Mouse (Mus musculus): Measurements from ENCODE around the gene Rdh9. TPM values are rescaled to one million over a fixed set of nuclear protein-coding genes. Genes with fewer than 3 reads are reported as not detected.
"Not testable (repeated sequence)": the region's sequence is repeated elsewhere in the genome, so short reads cannot be mapped to it uniquely, and the experiment has no call there.

The Rdh9 gene
- total RNA-seq, 4 experiments from 2014 or later: 0.09 to 0.22 TPM; not detected in 2

DNA sequence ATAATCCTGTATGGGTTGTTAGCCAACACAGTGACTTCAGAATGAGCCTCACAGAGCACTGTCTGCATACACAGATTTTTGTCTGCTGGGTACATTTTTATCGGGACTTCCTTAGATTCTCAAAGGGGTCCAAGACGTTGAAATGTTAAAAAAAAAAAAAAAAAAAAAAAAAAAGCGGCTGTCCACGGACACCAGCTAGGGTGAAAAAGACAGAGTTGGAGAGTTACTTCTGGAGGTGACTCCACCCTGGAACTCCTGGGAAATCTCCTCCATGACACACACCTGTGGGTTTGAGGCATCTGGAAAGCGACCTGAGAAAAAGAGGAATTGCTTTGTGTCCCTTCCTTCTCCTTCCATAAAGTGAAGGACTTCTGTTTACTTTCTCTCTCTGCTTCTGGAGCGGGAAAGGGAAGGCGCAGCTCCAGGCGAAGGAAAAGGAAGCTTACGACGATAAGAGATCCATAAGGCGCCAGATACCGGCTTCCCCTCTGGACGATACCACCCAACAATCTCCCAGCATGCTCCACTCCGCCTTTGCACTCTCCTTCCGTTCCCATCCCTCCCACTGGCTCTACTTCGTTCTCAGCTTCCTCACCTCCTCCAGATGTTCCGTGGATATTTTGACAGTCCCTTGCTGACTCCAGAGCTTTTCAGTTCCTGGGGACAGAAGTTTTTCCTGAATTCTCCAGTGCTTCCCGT, 20.3 kb upstream of the Rdh9 start:
- DNase-seq (ENCODE audit: low spot score): peak; percentile 61

GRCm38 (mm10) chr10:127759181-127760110, 16.7 kb upstream of the Rdh9 start, which contains the start of the genes Rdh1 and Rdh16f1:
Gene Rdh1 (plus strand): TSS chr10:127759721.
Gene Rdh16f1 (plus strand): TSS chr10:127759787.
- no peak for DNase-seq (ENCODE audit: low spot score)

DNA sequence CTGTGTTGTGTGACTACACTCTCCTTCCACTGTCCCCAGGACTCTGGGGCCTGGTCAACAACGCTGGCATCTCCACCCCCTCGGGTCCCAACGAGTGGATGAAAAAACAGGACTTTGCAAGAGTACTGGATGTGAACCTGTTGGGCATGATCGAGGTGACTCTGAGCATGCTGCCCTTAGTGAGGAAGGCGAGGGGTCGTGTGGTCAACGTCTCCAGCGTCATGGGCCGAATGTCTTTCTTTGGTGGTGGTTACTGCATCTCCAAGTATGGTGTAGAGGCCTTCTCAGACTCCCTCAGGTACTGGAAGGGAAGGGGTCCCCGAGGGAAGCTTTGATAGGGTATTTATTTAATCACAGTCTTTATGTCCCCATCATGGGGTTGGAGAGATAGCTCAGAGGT, 13.3 kb upstream of the Rdh9 start:
- not testable (repeated sequence) for DNase-seq (ENCODE audit: low spot score)

- no peak for DNase-seq (ENCODE audit: low spot score)
These were observed 12.1 kb upstream of the Rdh9 start for GRCm38 (mm10) chr10:127763914-127764680.

DNA sequence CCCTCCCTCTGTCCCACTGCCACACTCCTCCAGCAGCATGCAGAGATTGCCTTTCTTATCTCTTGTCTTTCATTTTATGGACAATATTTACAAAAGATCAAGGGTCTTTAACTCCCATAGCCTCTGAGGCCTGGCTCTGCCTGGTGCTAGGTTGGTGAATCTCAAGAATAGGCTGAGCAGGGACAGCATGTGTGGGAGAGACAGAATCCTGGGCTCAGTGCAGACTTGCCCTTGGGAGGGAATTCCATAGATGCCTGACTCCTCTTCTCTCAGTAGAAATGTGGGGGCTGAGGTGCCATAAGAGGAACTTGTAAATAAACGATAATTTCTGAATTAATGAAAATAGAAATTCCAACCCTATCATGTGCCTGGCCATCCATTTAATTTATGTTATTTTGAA, 9.6 kb upstream of the Rdh9 start:
- no peak for DNase-seq (ENCODE audit: low spot score)

GRCm38 (mm10) chr10:127782321-127782720, 6.1 kb downstream of the Rdh9 start:
- not testable (repeated sequence) for DNase-seq (ENCODE audit: low spot score)

DNA sequence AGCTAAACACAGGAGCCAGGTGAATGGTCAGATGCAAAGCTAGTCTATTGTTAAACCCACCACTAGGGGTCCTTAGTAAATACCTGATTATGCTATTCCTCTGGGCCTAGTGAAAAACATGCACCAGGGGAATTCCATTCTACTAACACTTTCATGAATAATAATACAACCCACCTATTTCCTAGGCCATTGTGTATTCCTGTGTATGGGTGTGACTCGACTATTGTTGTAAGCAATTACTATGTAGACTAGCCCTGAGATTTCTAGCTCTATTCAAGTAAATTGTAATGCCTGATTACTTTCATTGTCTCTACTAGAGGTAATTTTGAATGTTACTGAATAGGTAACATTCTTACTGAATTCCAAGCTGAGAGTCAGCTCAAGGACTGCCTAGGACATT, 9.2 kb downstream of the Rdh9 start:
- DNase-seq (ENCODE audit: low spot score): not testable (repeated sequence)

DNA sequence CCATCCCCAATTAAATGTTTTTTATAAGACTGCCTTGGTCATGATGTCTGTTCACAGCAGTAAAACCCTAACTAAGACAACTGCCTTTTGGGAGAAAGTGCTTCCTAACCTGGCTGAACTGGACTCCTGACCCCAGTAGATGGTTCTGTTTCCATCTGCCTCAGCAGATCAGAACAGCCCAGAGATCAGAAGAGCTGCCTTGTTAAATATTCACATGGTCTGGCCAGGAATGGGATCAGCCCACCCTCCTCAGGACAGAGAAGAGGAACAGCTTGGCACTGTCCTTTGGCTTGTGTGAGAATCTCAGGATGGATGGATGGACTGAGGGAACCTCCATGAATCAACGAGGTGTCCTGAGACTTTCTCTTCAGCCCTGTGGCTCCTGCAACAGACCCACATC, 23.1 kb downstream of the Rdh9 start:
- DNase-seq (ENCODE audit: low spot score): no peak

GRCm38 (mm10) chr10:127800891-127801290, 24.7 kb downstream of the Rdh9 start, which contains the start of gene Rdh16:
Gene Rdh16 (plus strand): TSS chr10:127801152.
- DNase-seq (ENCODE audit: low spot score): no peak

GRCm38 (mm10) chr10:127801612-127802011, 25.4 kb downstream of the Rdh9 start:
- DNase-seq (ENCODE audit: low spot score): no peak

DNA sequence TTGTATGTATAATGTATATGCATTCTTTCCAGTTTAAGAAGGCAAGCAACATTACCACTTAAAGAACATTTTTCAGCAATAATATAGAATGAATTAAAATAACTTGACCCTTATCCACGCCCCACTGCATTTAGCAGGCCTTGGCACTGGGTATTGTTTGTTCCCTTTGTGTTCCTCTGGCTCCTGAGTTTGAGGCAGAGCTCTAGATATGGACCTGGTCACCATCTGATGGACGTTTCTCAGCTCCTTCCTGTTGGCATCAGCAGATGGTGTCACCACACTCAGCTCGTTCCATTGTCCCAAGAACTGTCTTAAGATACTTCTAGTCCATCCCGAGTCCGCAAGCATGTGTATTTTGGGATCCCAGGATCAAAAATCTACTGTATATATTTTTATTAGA, 26.1 kb downstream of the Rdh9 start:
- no peak for DNase-seq (ENCODE audit: low spot score)

- DNase-seq (ENCODE audit: low spot score): no peak
These were observed 28.2 kb downstream of the Rdh9 start for GRCm38 (mm10) chr10:127804416-127804815.

GRCm38 (mm10) chr10:127815888-127816287, 39.7 kb downstream of the Rdh9 start:
- no peak for DNase-seq (ENCODE audit: low spot score)

DNA sequence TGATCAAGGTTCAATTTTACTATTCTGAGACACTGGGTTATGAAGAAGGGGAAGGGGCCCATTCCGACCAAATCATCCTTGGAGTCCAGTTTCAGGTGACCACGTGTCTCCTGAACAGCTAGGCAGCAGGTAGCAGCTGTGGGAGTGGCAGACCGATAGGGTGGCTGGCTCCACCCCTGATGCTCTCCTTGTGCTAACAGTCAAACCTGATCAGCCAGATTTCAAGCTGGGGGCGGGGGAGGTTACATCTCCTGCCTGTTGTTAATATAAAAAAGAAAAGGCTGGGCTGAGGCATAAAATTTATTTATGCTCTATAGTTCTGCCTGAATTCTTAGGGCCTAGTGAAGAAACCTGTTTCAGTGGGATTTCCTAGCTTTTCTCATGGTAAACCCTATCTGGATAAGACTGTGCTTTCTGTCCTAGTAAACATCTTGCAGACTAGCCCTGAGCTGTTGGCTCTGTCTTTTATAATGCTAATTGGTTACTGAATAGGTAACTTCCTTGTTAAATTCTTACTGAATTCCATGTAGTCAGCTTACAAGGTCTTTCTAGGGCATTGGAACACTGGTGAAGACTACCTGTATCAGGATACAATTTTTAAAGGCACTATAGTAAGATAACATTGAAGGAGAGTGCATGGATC, 41.2 kb downstream of the Rdh9 start:
- DNase-seq (ENCODE audit: low spot score): not testable (repeated sequence)

DNA sequence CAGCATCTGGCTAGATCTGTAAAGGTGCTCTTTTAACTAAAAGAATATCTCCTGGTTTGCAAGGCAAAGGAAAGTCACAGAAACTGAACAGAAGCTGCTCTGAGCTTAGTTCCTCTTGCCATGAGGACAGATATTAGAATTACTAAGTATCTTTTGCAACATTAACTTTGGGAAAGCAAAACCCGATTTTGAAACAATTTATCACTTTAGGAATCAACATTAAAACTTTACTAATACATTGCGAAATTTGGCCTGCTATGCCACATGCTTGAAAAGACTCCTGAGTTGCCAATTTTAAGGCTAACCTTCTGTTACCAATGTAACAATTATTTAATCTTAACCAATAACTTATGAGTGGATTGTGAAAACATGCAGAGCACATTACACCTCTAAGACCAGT, 45.6 kb downstream of the Rdh9 start:
- not testable (repeated sequence) for DNase-seq (ENCODE audit: low spot score)

DNA sequence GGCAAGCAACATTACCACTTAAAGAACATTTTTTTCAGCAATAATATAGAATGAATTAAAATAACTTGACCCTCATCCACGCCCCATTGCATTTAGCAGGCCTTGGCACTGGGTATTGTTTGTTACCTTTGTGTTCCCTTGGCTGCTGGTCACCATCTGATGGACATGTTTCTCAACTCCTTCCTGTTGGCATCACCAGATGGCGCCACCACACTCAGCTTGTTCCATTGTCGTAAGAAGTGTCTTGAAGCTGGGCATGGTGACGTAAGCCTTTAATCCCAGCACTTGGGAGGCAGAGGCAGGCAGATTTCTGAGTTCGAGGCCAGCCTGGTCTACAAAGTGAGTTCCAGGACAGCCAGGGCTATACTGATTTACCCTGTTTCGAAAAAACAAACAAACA, 49.2 kb downstream of the Rdh9 start:
- DNase-seq (ENCODE audit: low spot score): no peak

- DNase-seq (ENCODE audit: low spot score): no peak
These were observed 52.9 kb downstream of the Rdh9 start for GRCm38 (mm10) chr10:127829121-127829520.

GRCm38 (mm10) chr10:127834186-127834585, 58.0 kb downstream of the Rdh9 start:
- DNase-seq (ENCODE audit: low spot score): not testable (repeated sequence)

GRCm38 (mm10) chr10:127835292-127835691, 59.1 kb downstream of the Rdh9 start:
- DNase-seq (ENCODE audit: low spot score): no peak

DNA sequence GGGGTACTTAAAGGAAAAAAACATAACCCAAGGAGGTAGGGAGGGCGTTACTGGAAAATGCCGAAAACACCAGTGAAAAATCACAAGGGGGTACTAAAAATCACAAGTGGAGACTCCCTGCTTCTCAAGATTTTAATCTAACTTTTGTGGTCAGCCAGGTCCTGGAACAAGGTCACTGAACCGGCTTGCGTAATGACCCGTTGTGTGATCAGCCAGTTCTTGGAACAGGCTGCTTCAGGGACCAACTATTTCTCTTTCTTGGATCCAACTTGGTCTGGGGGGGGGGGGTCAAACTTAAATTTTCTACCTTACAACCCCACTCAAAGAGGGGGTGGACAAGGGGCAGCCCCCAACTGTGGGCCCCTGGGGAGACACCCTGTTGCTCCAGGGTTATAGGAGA, 61.6 kb downstream of the Rdh9 start:
- DNase-seq (ENCODE audit: low spot score): not testable (repeated sequence)

DNA sequence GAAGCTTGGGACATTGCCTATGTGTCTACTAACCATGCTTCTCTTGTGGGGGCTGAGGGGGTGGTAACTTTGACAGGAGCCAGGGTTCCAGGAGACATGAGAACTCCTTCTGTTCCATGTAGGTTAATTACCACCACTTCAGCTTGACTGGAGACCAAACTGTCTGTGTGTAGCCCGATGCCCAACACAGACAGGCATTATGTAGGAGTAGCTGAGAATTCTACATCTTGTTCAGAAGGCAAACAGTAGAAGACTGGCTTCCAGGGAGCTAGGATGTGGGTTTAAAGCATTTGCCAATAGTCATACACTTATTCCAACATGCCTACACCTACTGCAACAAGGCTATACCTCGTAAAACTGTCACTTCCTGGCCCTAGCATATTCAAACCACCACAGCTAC, 62.4 kb downstream of the Rdh9 start:
- no peak for DNase-seq (ENCODE audit: low spot score)

Data from heart, adult 8-10 months (tissue).